ENCODE assay signal across 19 mouse cellular contexts in the genomic region with DNA sequence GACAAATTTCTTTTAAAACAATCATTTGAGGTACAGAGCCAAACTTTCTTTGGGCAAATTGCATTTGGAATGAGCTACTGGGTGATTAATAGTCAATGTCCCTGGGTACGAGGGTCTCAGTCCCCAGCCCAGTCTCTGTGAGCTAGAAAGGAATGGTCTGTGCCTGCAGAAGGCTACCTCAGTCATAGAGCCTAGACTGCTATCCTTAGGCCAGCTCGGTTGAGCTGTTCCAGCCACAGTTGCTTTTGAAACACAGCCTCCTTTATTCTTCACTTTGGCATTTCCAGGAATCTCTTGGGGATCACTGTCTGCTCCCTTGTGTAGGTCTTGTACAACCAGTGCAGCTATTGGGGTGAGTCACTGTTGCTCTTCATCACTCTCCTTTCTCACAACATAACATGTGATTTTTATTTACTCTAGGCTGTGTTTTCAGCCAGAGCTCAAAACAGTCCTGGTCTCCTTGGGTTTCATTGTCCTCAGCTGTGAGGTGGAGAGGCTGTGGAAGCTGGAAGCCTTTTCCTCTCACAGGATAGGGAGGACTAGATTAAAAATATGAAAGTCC.
DNase-seq lines count a peak whose midpoint lies in the region; ATAC-seq and TF ChIP-seq lines count a peak whose summit lies in the region.
"Had no signal": no experiment of that assay in that cellular context is flagged by ENCODE, and none has a peak within 500 bp of the region (broad histone marks: within the 10 kb centered on the region; RNA-seq: fewer than 3 reads in every experiment).

No protein-coding gene starts in this region.

- H3K4me2 ChIP-seq in embryonic facial prominence, embryonic 12.5 days (replicated peaks): no peak overlapping the region
- no peak overlapping the region for H3K4me2 ChIP-seq in hindbrain, embryonic 16.5 days (ENCODE audit: low read length)
- no peak overlapping the region for H3K4me2 ChIP-seq in hindbrain, embryonic 13.5 days
- no peak overlapping the region for H3K4me2 ChIP-seq in heart, postnatal 0 days (ENCODE audit: low read depth, low read length)
- H3K4me2 ChIP-seq: forebrain, embryonic 12.5 days; midbrain, embryonic 13.5 days; neural tube, embryonic 13.5 days had no signal

- 0 out of 2 replicates have a peak overlapping the region, but pooled peaks have one; percentile 37 for H3K27ac ChIP-seq in embryonic facial prominence, embryonic 12.5 days
- H3K27ac ChIP-seq in embryonic facial prominence, embryonic 10.5 days (replicated peaks): no peak overlapping the region
- no peak overlapping the region; the same call in 1 of the 2 replicates for H3K27ac ChIP-seq in hindbrain, embryonic 16.5 days (ENCODE audit: low read depth, low read length)
- no peak overlapping the region for H3K27ac ChIP-seq in hindbrain, embryonic 13.5 days
- peak overlapping the region; percentile 58 for H3K27ac ChIP-seq in heart, postnatal 0 days (ENCODE audit: low read depth)
- H3K27ac ChIP-seq: forebrain, embryonic 12.5 days; liver, embryonic 14.5 days; midbrain, embryonic 13.5 days; neural tube, embryonic 13.5 days; stomach, postnatal 0 days had no signal

- ATAC-seq in embryonic facial prominence, embryonic 12.5 days (ENCODE audit: insufficient number of reproducible peaks, insufficient read depth, low FRiP score, low TSS enrichment): no peak
- peak; percentile 41; the same call in 1 of the 2 replicates for ATAC-seq in hindbrain, embryonic 16.5 days
- no peak for ATAC-seq in hindbrain, embryonic 13.5 days (ENCODE audit: low FRiP score)
- peak; percentile 51 for ATAC-seq in heart, postnatal 0 days (ENCODE audit: insufficient read depth, low read depth)
- ATAC-seq: midbrain, embryonic 13.5 days had no signal

- H3K27me3 ChIP-seq in embryonic facial prominence, embryonic 12.5 days: no peaks in the 10 kb centered on the region
- H3K27me3 ChIP-seq in embryonic facial prominence, embryonic 10.5 days (replicated peaks; ENCODE audit: low read depth, poor library complexity, severe bottlenecking): no peaks in the 10 kb centered on the region
- H3K27me3 ChIP-seq in hindbrain, embryonic 16.5 days (replicated peaks; ENCODE audit: control insufficient read depth, insufficient read depth, low read length): no peaks in the 10 kb centered on the region
- no peaks in the 10 kb centered on the region for H3K27me3 ChIP-seq in hindbrain, embryonic 13.5 days
- no peaks in the 10 kb centered on the region for H3K27me3 ChIP-seq in heart, postnatal 0 days (ENCODE audit: control insufficient read depth, insufficient read depth, low read length)
- H3K27me3 ChIP-seq: forebrain, embryonic 12.5 days; midbrain, embryonic 13.5 days; neural tube, embryonic 13.5 days had no signal

- TF ChIP-seq EP300 in heart, postnatal 0 days (IDR thresholded peaks at IDR 0.05; ENCODE audit: low read depth): no peak

- H3K4me1 ChIP-seq in embryonic facial prominence, embryonic 12.5 days: no peaks in the 10 kb centered on the region
- peaks cover 20% of the 10 kb centered on the region for H3K4me1 ChIP-seq in embryonic facial prominence, embryonic 10.5 days
- H3K4me1 ChIP-seq in hindbrain, embryonic 16.5 days (ENCODE audit: control insufficient read depth, insufficient read depth, low read depth, low read length): no peaks in the 10 kb centered on the region
- no peaks in the 10 kb centered on the region for H3K4me1 ChIP-seq in hindbrain, embryonic 13.5 days (replicated peaks)
- H3K4me1 ChIP-seq in heart, postnatal 0 days (ENCODE audit: control insufficient read depth, insufficient read depth): no peaks in the 10 kb centered on the region; the same call in 1 of the 2 replicates
- H3K4me1 ChIP-seq: forebrain, embryonic 12.5 days; neural tube, embryonic 13.5 days had no signal

- H3K36me3 ChIP-seq in embryonic facial prominence, embryonic 12.5 days: peaks cover 12% of the 10 kb centered on the region; the same call in 1 of the 2 replicates
- peaks cover 21% of the 10 kb centered on the region for H3K36me3 ChIP-seq in embryonic facial prominence, embryonic 10.5 days (replicated peaks)
- no peaks in the 10 kb centered on the region for H3K36me3 ChIP-seq in hindbrain, embryonic 16.5 days (ENCODE audit: control insufficient read depth, insufficient read depth, low read length)
- H3K36me3 ChIP-seq in hindbrain, embryonic 13.5 days: peaks cover 19% of the 10 kb centered on the region
- 0 out of 2 replicates have a peak, but pooled peaks cover 4% of the 10 kb centered on the region for H3K36me3 ChIP-seq in heart, postnatal 0 days (replicated peaks; ENCODE audit: control insufficient read depth, insufficient read depth, low read length)

- no peaks in the 10 kb centered on the region for H3K9me3 ChIP-seq in embryonic facial prominence, embryonic 12.5 days
- no peaks in the 10 kb centered on the region for H3K9me3 ChIP-seq in embryonic facial prominence, embryonic 10.5 days
- H3K9me3 ChIP-seq in hindbrain, embryonic 16.5 days (ENCODE audit: control insufficient read depth, low read length): no peaks in the 10 kb centered on the region
- no peaks in the 10 kb centered on the region for H3K9me3 ChIP-seq in hindbrain, embryonic 13.5 days
- no peaks in the 10 kb centered on the region for H3K9me3 ChIP-seq in heart, postnatal 0 days (replicated peaks; ENCODE audit: control insufficient read depth, low read length)
- H3K9me3 ChIP-seq: forebrain, embryonic 12.5 days; midbrain, embryonic 13.5 days; neural tube, embryonic 13.5 days had no signal

- no peak overlapping the region for H3K4me3 ChIP-seq in embryonic facial prominence, embryonic 12.5 days
- no peak overlapping the region for H3K4me3 ChIP-seq in embryonic facial prominence, embryonic 10.5 days
- no peak overlapping the region for H3K4me3 ChIP-seq in hindbrain, embryonic 16.5 days (ENCODE audit: low read length)
- no peak overlapping the region for H3K4me3 ChIP-seq in hindbrain, embryonic 13.5 days
- H3K4me3 ChIP-seq in heart, postnatal 0 days (ENCODE audit: low read depth, low read length): no peak overlapping the region
- H3K4me3 ChIP-seq: forebrain, embryonic 12.5 days; midbrain, embryonic 13.5 days; neural tube, embryonic 13.5 days had no signal

- WGBS in embryonic facial prominence, embryonic 12.5 days: 37% methylated on average over 2 of the region's 2 CpGs
- WGBS in embryonic facial prominence, embryonic 10.5 days: 47% methylated on average over 2 of the region's 2 CpGs
- WGBS in hindbrain, embryonic 16.5 days: 59% methylated on average over 2 of the region's 2 CpGs
- 50% methylated on average over 2 of the region's 2 CpGs for WGBS in hindbrain, embryonic 13.5 days
- WGBS in heart, postnatal 0 days: 50% methylated on average over 2 of the region's 2 CpGs

- H3K9ac ChIP-seq in embryonic facial prominence, embryonic 12.5 days: no peak overlapping the region
- H3K9ac ChIP-seq in hindbrain, embryonic 16.5 days (ENCODE audit: low read depth, low read length): no peak overlapping the region
- H3K9ac ChIP-seq in hindbrain, embryonic 13.5 days: no peak overlapping the region
- no peak overlapping the region for H3K9ac ChIP-seq in heart, postnatal 0 days (replicated peaks; ENCODE audit: low read depth, low read length)
- H3K9ac ChIP-seq: forebrain, embryonic 12.5 days; liver, embryonic 14.5 days; midbrain, embryonic 13.5 days; neural tube, embryonic 13.5 days had no signal

- no peak for DNase-seq in embryonic facial prominence, embryonic 10.5 days (ENCODE audit: low spot score)
- DNase-seq in NIH3T3 (ENCODE audit: low read depth): peak; percentile 89
- peak; percentile 27 for DNase-seq in heart, postnatal 0 days (ENCODE audit: low spot score)
- no peak for DNase-seq in cerebellum, adult 9-11 months
- no peak for DNase-seq in layer of hippocampus, adult 8-10 months (ENCODE audit: low spot score in 2 of 2)
- DNase-seq: B cell, adult 2 months; cerebellum, adult 8-10 months; layer of hippocampus, postnatal 36 days; left cerebral cortex, postnatal 4 days; retina, postnatal 1 day; thymus, postnatal 25 days had no signal

- TF ChIP-seq CTCF in heart, postnatal 0 days (IDR thresholded peaks at IDR 0.05; ENCODE audit: low read depth): no peak

Comparison
In these comparisons a context has a peak if more than half of its experiments do, and no peak if none do; other contexts are left out.
1. ATAC-seq: peak in hindbrain, embryonic 16.5 days (single experiment) and heart, postnatal 0 days (single experiment); none in embryonic facial prominence, embryonic 12.5 days (single experiment) and hindbrain, embryonic 13.5 days (single experiment).
2. H3K27ac ChIP-seq: peak in embryonic facial prominence, embryonic 12.5 days (single experiment) and heart, postnatal 0 days (single experiment); none in embryonic facial prominence, embryonic 10.5 days (single experiment), hindbrain, embryonic 16.5 days (single experiment) and hindbrain, embryonic 13.5 days (single experiment).
3. DNase-seq: peak in NIH3T3 (single experiment) and heart, postnatal 0 days (single experiment); none in embryonic facial prominence, embryonic 10.5 days (single experiment), cerebellum, adult 9-11 months (single experiment) and layer of hippocampus, adult 8-10 months (0 of 2).